Mouse (Mus musculus): Measurements from ENCODE around the gene Sept1. TPM values are rescaled to one million over a fixed set of nuclear protein-coding genes. Genes with fewer than 3 reads are reported as not detected.

Gene Sept1
- polyA plus RNA-seq, 1 experiment from 2014 or later, result 15.8 TPM

DNA sequence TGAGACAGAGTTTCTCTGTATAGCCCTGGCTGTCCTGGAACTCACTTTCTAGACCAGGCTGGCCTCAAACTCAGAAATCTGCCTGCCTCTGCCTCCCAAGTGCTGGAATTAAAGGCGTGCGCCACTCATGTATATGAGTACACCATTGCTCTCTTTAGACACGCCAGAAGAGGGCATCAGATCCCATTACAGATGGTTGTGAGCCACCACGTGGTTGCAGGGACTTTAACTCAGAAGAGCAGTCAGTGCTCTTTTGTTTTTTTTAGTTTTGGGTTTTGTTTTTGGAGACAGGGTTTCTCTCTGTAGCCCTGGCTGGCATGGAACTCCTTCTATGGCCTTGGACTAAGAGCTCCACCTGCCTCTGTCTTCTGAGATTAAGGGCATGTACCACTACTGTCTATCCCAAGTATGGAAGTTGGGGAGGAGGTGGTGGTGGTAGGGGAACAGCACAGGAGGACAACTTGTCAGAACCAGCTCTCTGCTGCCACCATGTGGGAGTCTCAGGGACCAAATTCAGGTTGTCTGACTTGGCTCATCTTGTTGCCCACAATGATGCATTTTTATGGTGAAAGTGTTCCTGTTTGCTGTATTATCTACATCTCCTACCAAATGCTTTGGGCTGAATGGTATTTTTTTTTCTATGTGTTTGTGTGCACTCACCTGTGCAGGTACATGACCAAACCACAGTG, 4.2 kb downstream of the Sept1 start:
- H3K36me3 ChIP-seq, result no peaks in the 10 kb centered on the region
- no peak overlapping the region for H3K27ac ChIP-seq (replicated peaks)
- WGBS, result 66% methylated on average over 4 of the region's 4 CpGs
- H3K4me3 ChIP-seq (replicated peaks), result no peak overlapping the region
- ATAC-seq (ENCODE audit: low FRiP score), result no peak
- no peaks in the 10 kb centered on the region for H3K27me3 ChIP-seq (replicated peaks)
- peaks cover 29% of the 10 kb centered on the region for H3K4me1 ChIP-seq
- H3K9me3 ChIP-seq (replicated peaks), result no peaks in the 10 kb centered on the region
- H3K4me2 ChIP-seq, result no peak overlapping the region
- H3K9ac ChIP-seq (replicated peaks), result no peak overlapping the region

DNA sequence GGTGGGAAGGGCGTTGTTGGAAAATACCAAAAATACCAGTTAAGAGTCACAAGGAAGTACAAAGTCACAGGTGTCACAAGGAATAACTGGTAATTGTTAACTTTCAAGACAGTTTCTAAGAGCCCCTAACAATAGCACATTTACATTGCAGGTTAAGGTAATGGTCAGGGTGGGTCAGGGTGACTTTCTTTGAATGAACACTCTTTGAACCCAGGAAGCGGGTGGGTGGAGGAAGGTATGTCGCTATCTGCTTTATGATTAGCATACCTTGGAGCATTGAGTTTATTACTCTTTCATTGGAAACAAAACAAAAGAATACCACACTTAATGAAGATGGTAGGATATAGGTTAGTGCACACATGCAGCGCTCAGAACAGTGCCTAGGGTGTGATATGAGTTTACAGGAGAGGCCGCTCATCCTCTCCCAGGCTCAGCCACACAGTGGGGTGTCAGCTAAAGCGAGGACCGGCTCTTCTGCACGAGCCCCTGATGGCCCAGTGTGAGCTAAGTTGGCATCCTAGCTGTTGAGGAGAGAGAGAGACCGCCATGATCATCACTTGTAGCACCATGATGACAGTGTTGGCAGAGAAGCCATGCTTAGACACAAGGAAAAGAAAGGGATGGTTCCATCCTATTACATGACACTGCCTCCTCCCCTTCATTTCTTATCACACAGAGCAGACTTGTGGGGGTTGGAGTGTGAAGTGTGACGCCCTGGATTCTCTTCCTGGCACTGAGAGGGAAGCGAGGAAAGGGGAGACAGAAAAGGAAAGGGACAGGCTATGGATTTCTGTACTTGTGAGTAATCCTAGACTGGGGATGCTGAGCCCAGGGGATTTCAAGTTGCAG, 7.6 kb downstream of the Sept1 start:
- Histone ChIP-seq H3K4me2 (no peak overlapping the region), H3K36me3 (no peaks in the 10 kb centered on the region), H3K4me3 (replicated peaks) (no peak overlapping the region), H3K27me3 (replicated peaks) (no peaks in the 10 kb centered on the region), H3K9me3 (replicated peaks) (no peaks in the 10 kb centered on the region), H3K27ac (replicated peaks) (no peak overlapping the region), H3K4me1 (peaks cover 11% of the 10 kb centered on the region), H3K9ac (replicated peaks) (no peak overlapping the region)
- WGBS, result 89% methylated on average over 11 of the region's 11 CpGs
- ATAC-seq (ENCODE audit: low FRiP score), result no peak

DNA sequence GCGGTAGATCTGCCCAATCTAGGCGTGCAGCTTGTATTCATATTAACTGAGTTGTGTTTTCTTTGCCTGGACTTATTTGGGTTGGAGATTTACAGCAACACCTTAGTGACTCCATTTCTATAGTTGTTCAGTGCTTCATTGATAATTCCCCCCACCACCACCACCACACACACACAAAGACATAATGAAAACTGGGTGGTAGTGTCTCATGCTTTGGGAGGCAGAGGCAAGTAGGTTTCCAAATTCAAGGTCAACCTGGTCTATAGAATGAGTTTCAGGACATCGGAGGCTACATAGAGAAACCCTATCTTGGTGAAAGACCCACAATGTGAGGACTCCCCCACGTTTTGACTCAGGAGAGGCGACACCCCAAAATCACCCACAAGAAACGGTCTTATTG, 8.3 kb downstream of the Sept1 start:
- no peak for ATAC-seq (ENCODE audit: low FRiP score)
- no peak overlapping the region for H3K4me3 ChIP-seq (replicated peaks)

DNA sequence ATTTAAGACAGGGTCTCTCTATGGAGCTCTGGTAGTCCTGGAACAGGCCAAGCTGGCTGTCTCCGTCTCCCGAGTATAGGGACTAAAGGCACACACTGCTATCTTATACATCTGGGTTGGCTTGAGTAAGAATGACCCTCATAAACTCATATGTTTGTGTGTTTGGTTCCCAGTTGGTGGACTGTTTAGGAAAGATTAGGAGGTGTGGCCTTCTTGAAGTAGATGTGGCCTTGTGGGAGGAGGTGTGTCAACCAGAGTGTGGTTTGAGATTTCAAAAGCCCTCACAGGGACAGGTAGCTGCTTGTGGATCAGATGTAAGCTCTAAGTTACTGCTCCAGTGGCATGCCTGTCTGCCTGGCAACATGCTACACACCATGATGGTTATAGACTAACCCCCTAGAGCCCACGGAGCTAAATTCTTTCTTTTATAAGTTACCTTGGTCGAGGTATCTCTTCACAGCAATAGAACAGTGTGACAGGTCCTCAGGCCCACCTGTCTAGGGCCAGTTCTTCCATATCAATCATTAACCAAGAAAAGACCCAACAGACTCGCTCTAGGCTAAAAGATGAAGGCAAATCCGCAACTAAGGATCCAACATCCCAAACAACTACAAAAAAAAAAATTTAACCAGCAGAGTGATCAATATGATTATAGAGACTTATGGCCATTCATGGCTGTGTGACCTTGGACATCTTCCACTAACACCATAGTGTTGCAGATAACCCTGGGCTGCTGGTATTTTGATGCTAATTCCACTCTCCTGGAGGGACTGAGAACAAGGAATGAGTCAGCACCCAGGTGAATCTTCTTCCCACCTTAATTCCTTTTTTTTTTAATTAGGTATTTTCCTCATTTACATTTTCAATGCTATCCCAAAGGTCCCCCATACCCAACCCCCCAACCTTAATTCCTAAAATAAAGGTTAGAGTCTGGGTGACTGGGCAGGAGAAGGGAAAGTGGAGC, 9.1 kb downstream of the Sept1 start:
- WGBS, result 91% methylated on average over 6 of the region's 6 CpGs
- H3K9me3 ChIP-seq (replicated peaks), result no peaks in the 10 kb centered on the region
- no peak overlapping the region for H3K9ac ChIP-seq (replicated peaks)
- H3K27me3 ChIP-seq (replicated peaks), result no peaks in the 10 kb centered on the region
- no peak overlapping the region for H3K27ac ChIP-seq (replicated peaks)
- H3K4me3 ChIP-seq (replicated peaks), result no peak overlapping the region
- no peak for ATAC-seq (ENCODE audit: low FRiP score)
- no peaks in the 10 kb centered on the region for H3K4me1 ChIP-seq
- H3K36me3 ChIP-seq, result no peaks in the 10 kb centered on the region
- no peak overlapping the region for H3K4me2 ChIP-seq

More for the DNA sequence above, 8.3 kb downstream of the Sept1 start:
- no peak overlapping the region for H3K27ac ChIP-seq (replicated peaks)
- no peaks in the 10 kb centered on the region for H3K27me3 ChIP-seq (replicated peaks)
- no peak overlapping the region for H3K4me2 ChIP-seq
- WGBS, result 97% methylated on average over 6 of the region's 6 CpGs
- no peaks in the 10 kb centered on the region for H3K36me3 ChIP-seq
- H3K9ac ChIP-seq (replicated peaks), result no peak overlapping the region
- no peaks in the 10 kb centered on the region for H3K9me3 ChIP-seq (replicated peaks)
- peaks cover 4% of the 10 kb centered on the region; the same call in 1 of the 2 replicates for H3K4me1 ChIP-seq

DNA sequence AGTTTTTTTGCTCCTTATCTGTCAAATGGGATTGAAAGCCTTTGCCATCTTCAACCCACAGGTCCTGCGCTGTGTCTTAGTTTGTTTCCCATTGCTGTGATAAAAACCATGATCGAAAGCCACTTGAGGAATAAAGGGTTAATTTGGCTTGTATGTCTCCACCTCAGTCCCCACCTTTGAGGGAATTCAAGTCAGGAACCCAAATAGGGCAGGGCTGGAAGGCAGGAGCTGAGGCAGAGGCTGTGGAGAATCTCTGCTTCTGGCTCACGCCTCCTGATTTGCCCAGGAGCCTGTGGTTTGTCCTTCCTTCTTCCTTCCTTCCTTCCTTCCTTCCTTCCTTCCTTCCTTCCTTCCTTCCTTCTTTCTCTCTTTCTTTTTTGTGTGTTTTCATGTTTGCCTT, 9.8 kb downstream of the Sept1 start:
- no peak for ATAC-seq (ENCODE audit: low FRiP score)
- Histone ChIP-seq H3K9ac (replicated peaks) (no peak overlapping the region), H3K4me1 (no peaks in the 10 kb centered on the region), H3K36me3 (no peaks in the 10 kb centered on the region), H3K27me3 (replicated peaks) (no peaks in the 10 kb centered on the region), H3K4me2 (no peak overlapping the region), H3K9me3 (replicated peaks) (no peaks in the 10 kb centered on the region), H3K4me3 (replicated peaks) (no peak overlapping the region), H3K27ac (replicated peaks) (no peak overlapping the region)
- over 99% methylated on average over 3 of the region's 3 CpGs for WGBS

DNA sequence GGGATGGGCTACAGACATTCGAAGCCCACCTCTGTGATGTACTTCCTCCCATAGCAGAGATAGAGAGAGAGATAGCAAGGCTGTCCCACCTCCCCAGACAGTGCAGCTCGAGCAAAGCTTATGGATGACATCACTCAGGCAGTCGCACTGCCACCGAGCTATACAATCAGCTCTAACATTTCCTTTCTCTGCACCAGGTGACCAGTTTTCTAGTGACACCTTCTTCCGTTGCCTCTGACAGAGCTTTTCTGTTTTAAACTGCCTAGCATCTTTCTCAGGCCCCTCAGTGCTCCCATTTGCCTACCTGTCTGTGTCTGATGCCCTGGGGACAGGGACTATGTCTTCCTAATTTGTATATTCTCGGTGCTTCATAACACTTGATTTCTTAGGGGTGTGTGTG, 12.5 kb downstream of the Sept1 start:
- ATAC-seq (ENCODE audit: low FRiP score), result no peak

DNA sequence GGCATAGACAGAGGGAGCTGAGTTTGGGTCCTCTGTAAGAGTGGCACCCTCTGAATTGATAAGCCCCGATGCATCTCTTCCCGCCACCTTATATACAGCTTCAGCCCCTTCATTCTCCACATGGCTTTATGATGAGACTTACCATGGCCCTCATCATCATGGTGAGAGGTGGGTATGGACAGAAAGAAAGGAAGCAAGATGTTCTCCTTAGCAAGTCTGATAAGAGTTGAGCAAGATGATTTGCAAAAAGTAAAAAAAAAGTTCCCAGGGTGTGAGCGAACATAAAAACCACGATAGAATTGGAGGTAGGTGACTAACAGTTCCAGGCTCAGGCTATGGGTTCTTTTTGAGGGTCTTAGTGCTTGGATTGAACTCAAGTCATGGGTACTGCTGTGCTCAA, 14.3 kb downstream of the Sept1 start:
- Histone ChIP-seq H3K36me3 (no peaks in the 10 kb centered on the region), H3K9ac (replicated peaks) (no peak overlapping the region), H3K4me1 (peaks cover 8% of the 10 kb centered on the region), H3K4me2 (no peak overlapping the region), H3K27me3 (replicated peaks) (peaks cover 8% of the 10 kb centered on the region), H3K27ac (replicated peaks) (no peak overlapping the region), H3K4me3 (replicated peaks) (no peak overlapping the region), H3K9me3 (replicated peaks) (no peaks in the 10 kb centered on the region)
- WGBS, result 94% methylated on average over 4 of the region's 4 CpGs
- no peak for ATAC-seq (ENCODE audit: low FRiP score)

More for the DNA sequence above, 12.5 kb downstream of the Sept1 start:
- H3K4me3 ChIP-seq (replicated peaks), result no peak overlapping the region
- no peaks in the 10 kb centered on the region for H3K9me3 ChIP-seq (replicated peaks)
- no peak overlapping the region for H3K9ac ChIP-seq (replicated peaks)
- H3K36me3 ChIP-seq, result no peaks in the 10 kb centered on the region
- 88% methylated on average over 6 of the region's 6 CpGs for WGBS
- peaks cover 2% of the 10 kb centered on the region for H3K4me1 ChIP-seq
- H3K27me3 ChIP-seq (replicated peaks), result no peaks in the 10 kb centered on the region
- no peak overlapping the region for H3K27ac ChIP-seq (replicated peaks)
- no peak overlapping the region for H3K4me2 ChIP-seq

DNA sequence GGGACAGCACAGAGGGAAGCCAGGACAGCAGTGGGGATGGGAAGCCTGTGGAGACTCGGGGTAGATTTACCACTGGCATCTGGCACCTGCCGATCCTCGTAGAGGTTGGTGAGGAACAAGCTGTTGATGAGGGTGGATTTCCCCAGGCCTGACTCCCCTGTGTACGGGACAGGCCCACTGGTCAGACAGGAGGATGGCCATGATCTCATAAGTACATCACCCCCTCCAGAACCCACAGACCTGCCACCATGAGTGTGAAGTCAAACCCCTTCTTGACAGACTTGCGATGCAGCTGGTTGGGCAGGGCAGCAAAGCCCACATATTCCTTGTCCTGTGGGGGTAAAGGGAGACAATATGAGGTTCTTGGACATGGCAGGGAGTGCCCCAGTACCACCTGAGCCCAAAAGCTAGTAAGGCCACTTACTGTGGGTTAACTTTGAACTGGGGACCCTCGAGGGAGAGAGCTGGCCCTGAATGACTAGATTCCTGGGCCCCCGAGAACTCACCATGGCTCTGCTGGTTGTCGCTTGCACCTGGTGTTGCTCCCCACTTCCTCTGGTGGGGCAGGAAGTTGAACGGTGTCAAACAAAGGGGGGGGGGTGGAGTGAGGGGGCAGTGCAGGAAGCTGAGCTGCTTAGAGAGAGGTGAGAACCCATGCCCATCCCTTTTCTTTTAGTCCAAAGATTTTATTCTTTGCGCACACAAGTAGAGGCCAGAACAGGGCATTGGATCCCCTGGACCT, 14.9 kb downstream of the Sept1 start:
- ATAC-seq (ENCODE audit: low FRiP score), result no peak
- WGBS, result 81% methylated on average over 10 of the region's 10 CpGs
- Histone ChIP-seq H3K9me3 (replicated peaks) (no peaks in the 10 kb centered on the region), H3K4me2 (no peak overlapping the region), H3K4me3 (replicated peaks) (no peak overlapping the region), H3K9ac (replicated peaks) (no peak overlapping the region), H3K36me3 (no peaks in the 10 kb centered on the region), H3K4me1 (peaks cover 8% of the 10 kb centered on the region), H3K27ac (replicated peaks) (no peak overlapping the region), H3K27me3 (replicated peaks) (peaks cover 10% of the 10 kb centered on the region)

DNA sequence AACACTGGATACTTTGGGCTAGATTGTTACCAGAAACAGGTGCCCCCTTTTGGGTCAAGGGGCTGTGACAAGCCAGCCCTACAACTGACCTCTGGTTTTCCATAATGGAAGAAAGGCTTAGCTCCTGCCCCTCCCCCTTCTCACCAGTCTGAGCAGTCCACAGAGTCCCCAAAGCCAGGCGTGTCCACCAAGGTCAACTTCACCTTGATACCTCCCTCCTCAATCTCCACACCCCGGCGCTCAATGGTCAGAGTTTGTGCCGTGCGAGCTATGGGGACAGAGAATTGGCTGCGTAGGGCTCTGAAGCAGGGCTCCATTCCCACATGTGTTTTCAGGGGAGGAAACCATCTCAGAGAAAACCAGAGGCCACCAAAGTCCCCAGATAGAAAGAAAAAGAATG, 15.5 kb downstream of the Sept1 start:
- Histone ChIP-seq H3K9me3 (replicated peaks) (no peaks in the 10 kb centered on the region), H3K9ac (replicated peaks) (no peak overlapping the region), H3K36me3 (no peaks in the 10 kb centered on the region), H3K27ac (replicated peaks) (no peak overlapping the region), H3K4me3 (replicated peaks) (no peak overlapping the region), H3K27me3 (replicated peaks) (peaks cover 10% of the 10 kb centered on the region), H3K4me1 (peaks cover 8% of the 10 kb centered on the region), H3K4me2 (no peak overlapping the region)
- no peak for ATAC-seq (ENCODE audit: low FRiP score)
- WGBS, result 92% methylated on average over 6 of the region's 6 CpGs

DNA sequence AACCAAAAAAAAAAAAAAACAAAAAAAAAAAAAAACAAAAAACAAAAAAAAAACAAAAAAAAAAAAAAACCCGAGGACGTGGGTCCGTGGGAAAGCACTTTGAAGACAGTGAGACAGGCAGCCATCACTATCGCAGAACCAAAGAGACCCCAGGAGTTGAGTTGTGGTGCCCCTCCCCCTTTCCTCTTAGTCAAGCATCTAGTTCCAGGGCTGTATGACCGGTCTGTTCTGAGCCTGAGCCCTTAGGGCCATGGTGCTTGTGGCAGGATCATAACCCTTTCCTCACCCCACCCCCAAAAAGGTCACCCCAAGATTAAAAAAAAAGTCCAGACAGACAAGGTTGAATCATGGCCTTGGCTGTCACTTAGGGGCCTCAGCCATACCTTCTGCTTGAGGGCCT, 16.6 kb downstream of the Sept1 start:
- no peak overlapping the region for H3K4me3 ChIP-seq (replicated peaks)
- 91% methylated on average over 5 of the region's 5 CpGs for WGBS
- ATAC-seq (ENCODE audit: low FRiP score), result no peak
- H3K27ac ChIP-seq (replicated peaks), result no peak overlapping the region
- H3K9me3 ChIP-seq (replicated peaks), result no peaks in the 10 kb centered on the region
- peaks cover 8% of the 10 kb centered on the region for H3K4me1 ChIP-seq
- H3K27me3 ChIP-seq (replicated peaks), result peaks cover 10% of the 10 kb centered on the region
- H3K9ac ChIP-seq (replicated peaks), result no peak overlapping the region
- no peaks in the 10 kb centered on the region for H3K36me3 ChIP-seq
- H3K4me2 ChIP-seq, result no peak overlapping the region

Data from neural tube, embryonic 15.5 days (tissue).